Mouse (Mus musculus) right cerebral cortex, postnatal 25 days (tissue): ENCODE results near the gene Gm5415.
A peak's percentile ranks its signal among the peaks of the same experiment; 100 is the strongest.
"Not testable (repeated sequence)": the region's sequence is repeated elsewhere in the genome, so short reads cannot be mapped to it uniquely, and the experiment has no call there.

Experiments
- DNase-seq: peaks from one replicate; pipeline ENCODE4 v3.0.0; 2022

Gene Gm5415

DNA sequence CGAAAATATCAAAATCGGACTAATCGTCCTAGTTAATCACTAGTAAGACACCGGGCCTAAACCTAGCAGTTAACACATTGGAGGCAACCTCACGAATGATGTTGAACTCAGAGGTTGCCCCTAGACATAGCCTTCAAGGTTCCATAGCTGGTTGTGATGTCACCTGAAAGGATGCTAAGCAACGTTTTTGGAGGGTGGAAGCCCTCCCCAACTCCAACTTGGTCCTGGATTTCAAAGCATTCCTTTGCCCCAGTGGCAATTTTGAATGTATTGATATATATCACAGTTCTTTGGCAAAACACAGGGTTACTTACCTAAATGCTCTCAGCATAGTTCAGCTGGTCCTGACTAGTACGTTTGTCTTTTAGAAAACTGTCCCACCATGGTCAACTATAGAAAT is at the start of gene Gm5415:
Gene Gm5415 (minus strand): TSS at position 101 of the 400 bp plus-strand sequence.
- not testable (repeated sequence) for DNase-seq

DNA sequence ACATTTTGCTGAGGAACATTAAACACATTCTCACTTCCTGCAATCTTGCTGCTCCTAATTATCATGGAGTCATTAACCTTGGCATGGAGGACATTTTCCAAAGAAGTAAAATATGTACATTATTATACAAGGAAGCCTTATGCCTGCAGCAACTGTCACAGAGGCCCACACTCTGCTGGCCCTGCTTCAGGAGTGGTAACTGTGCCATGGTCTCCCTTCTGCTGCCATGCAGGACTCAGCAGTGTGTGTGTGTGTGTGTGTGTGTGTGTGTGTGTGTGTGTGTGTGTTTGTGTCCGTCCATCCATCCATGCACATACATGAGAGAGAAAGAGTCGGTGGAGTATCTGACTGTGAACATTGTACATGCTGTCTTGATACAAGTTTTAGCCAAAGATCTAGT is 21.8 kb upstream of the Gm5415 start:
- DNase-seq = no peak

DNA sequence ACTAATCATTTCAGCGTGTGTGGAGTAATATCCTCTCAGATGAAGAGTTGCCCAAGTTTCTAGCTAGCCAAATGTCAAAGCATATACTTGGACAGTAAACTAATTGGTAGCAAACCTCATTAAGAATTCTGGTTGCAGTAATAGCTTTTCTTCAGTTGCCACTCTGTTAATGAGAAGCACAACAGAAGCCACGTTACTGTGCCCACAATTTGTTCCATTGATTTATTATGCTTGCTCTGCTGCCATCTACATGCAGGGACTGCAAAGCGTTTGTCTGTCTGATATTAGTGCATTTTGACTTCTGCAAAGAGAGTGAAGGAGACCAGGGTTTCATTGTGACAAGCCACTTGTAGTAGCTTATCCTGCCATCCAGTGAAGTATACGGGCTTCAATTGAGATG is 6.8 kb upstream of the Gm5415 start:
- DNase-seq = no peak

DNA sequence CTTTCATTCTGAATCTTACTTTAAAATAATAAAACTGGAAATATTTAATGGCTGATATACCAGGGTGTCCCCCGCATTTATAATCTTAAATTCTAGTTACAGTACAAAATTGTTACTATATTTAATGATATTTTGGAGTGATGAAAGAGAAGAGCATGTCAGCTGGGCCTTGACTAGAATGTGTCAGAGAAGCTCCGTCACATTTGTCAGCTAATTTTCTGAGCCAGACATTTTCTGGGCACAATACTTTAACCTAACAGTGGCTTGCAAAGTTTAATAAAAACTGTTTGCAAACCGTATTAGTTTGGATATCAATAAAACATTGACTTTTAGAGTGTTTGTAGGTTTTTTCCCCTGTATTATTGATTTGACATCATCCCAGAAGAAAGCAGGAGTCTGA is 6.4 kb upstream of the Gm5415 start:
- DNase-seq = no peak

DNA sequence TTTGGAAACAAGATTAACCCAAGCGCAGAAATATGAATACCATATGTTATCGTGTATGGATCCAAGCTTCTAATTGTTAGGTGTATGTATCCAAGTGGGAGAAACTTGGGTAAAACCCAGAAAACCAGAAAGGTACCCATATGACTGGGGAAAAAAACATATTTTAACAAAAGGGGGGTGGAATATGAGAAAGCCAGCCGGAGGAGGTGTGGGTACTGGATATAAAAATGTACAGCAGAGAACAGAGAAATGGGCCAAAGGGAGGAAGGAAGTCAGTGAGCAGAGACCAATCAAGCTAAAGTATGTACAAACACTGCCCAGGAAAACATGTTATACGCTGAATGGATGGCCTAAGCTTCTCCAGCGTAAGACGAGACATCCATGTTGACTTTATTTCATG is 43.7 kb downstream of the Gm5415 start:
- DNase-seq = peak; percentile 28
